Mouse (Mus musculus): ENCODE results near the gene Dhx8. TPM values are rescaled to one million over a fixed set of nuclear protein-coding genes. Genes with fewer than 3 reads are reported as not detected.

Gene Dhx8
- polyA plus RNA-seq, 1 experiment from 2014 or later: 49.0 TPM

GRCm38 (mm10) chr11:101783584-101783983, 50.9 kb downstream of the Dhx8 start:
- Histone ChIP-seq H3K4me3 (peak overlapping the region; percentile 58), H3K27ac (0 out of 2 replicates have a peak overlapping the region, but pooled peaks have one; percentile 28)
- 20% methylated on average over 9 of the region's 9 CpGs for WGBS

GRCm38 (mm10) chr11:101784072-101784471, 51.4 kb downstream of the Dhx8 start:
- Histone ChIP-seq H3K4me3 (peak overlapping the region; percentile 58), H3K4me2 (peak overlapping the region; percentile 98), H3K4me1 (peaks cover 27% of the 10 kb centered on the region), H3K36me3 (no peaks in the 10 kb centered on the region), H3K27me3 (peaks cover 70% of the 10 kb centered on the region), H3K27ac (peak overlapping the region; percentile 28; the same call in 1 of the 2 replicates), H3K9me3 (no peaks in the 10 kb centered on the region), H3K9ac (peak overlapping the region; percentile 71)
- ATAC-seq (ENCODE audit: insufficient number of reproducible peaks, insufficient read depth, low FRiP score, low TSS enrichment, low read depth): no peak
- WGBS: under 1% methylated on average over 19 of the region's 19 CpGs

More at GRCm38 (mm10) chr11:101783584-101783983, 50.9 kb downstream of the Dhx8 start:
- peaks cover 27% of the 10 kb centered on the region for H3K4me1 ChIP-seq
- H3K9ac ChIP-seq: peak overlapping the region; percentile 71; the same call in 1 of the 2 replicates
- H3K4me2 ChIP-seq: peak overlapping the region; percentile 98
- ATAC-seq (ENCODE audit: insufficient number of reproducible peaks, insufficient read depth, low FRiP score, low TSS enrichment, low read depth): no peak
- no peaks in the 10 kb centered on the region for H3K9me3 ChIP-seq
- peaks cover 68% of the 10 kb centered on the region for H3K27me3 ChIP-seq
- no peaks in the 10 kb centered on the region for H3K36me3 ChIP-seq

GRCm38 (mm10) chr11:101784488-101785142, 51.9 kb downstream of the Dhx8 start:
- ATAC-seq (ENCODE audit: insufficient number of reproducible peaks, insufficient read depth, low FRiP score, low TSS enrichment, low read depth): peak; percentile 64
- WGBS: 0% methylated on average over 67 of the region's 67 CpGs
- H3K9me3 ChIP-seq: no peaks in the 10 kb centered on the region
- H3K4me2 ChIP-seq: peak overlapping the region; percentile 98
- H3K9ac ChIP-seq: peak overlapping the region; percentile 71
- no peaks in the 10 kb centered on the region for H3K36me3 ChIP-seq
- peaks cover 70% of the 10 kb centered on the region for H3K27me3 ChIP-seq
- peak overlapping the region; percentile 83 for H3K27ac ChIP-seq
- H3K4me3 ChIP-seq: peak overlapping the region; percentile 58
- H3K4me1 ChIP-seq: peaks cover 27% of the 10 kb centered on the region

GRCm38 (mm10) chr11:101785143-101785851, 52.6 kb downstream of the Dhx8 start, which contains the start of gene Etv4:
Etv4 (minus strand) TSS chr11:101785371.
- Histone ChIP-seq H3K4me1 (peaks cover 25% of the 10 kb centered on the region), H3K4me3 (peak within 1 kb of the TSS; percentile 58), H3K9ac (peak within 1 kb of the TSS; percentile 71), H3K27ac (peak within 1 kb of the TSS; percentile 83), H3K9me3 (no peaks in the 10 kb centered on the region), H3K4me2 (peak within 1 kb of the TSS; percentile 98), H3K27me3 (peaks cover 70% of the 10 kb centered on the region), H3K36me3 (no peaks in the 10 kb centered on the region)
- peak; percentile 86 for ATAC-seq (ENCODE audit: insufficient number of reproducible peaks, insufficient read depth, low FRiP score, low TSS enrichment, low read depth)
- WGBS: under 1% methylated on average over 35 of the region's 35 CpGs

GRCm38 (mm10) chr11:101785852-101786205, 53.1 kb downstream of the Dhx8 start:
- peak overlapping the region; percentile 98 for H3K4me2 ChIP-seq
- WGBS: 7% methylated on average over 7 of the region's 7 CpGs
- no peak overlapping the region for H3K9ac ChIP-seq
- no peak overlapping the region for H3K27ac ChIP-seq
- H3K36me3 ChIP-seq: no peaks in the 10 kb centered on the region
- no peaks in the 10 kb centered on the region for H3K9me3 ChIP-seq
- peaks cover 29% of the 10 kb centered on the region for H3K4me1 ChIP-seq
- peak overlapping the region; percentile 58 for H3K4me3 ChIP-seq
- ATAC-seq (ENCODE audit: insufficient number of reproducible peaks, insufficient read depth, low FRiP score, low TSS enrichment, low read depth): no peak
- H3K27me3 ChIP-seq: peaks cover 70% of the 10 kb centered on the region

GRCm38 (mm10) chr11:101786651-101787050, 53.9 kb downstream of the Dhx8 start:
- Histone ChIP-seq H3K36me3 (no peaks in the 10 kb centered on the region), H3K4me2 (no peak overlapping the region; the same call in 1 of the 2 replicates), H3K4me3 (no peak overlapping the region), H3K27ac (no peak overlapping the region), H3K9ac (no peak overlapping the region), H3K9me3 (no peaks in the 10 kb centered on the region), H3K27me3 (peaks cover 67% of the 10 kb centered on the region), H3K4me1 (peaks cover 37% of the 10 kb centered on the region)
- WGBS: 61% methylated on average over 7 of the region's 7 CpGs
- no peak for ATAC-seq (ENCODE audit: insufficient number of reproducible peaks, insufficient read depth, low FRiP score, low TSS enrichment, low read depth)

GRCm38 (mm10) chr11:101787432-101787831, 54.7 kb downstream of the Dhx8 start:
- H3K27me3 ChIP-seq: peaks cover 59% of the 10 kb centered on the region
- H3K9ac ChIP-seq: no peak overlapping the region
- 93% methylated on average over 1 of the region's 1 CpGs for WGBS
- H3K4me3 ChIP-seq: no peak overlapping the region
- H3K36me3 ChIP-seq: no peaks in the 10 kb centered on the region
- H3K4me1 ChIP-seq: peaks cover 37% of the 10 kb centered on the region
- ATAC-seq (ENCODE audit: insufficient number of reproducible peaks, insufficient read depth, low FRiP score, low TSS enrichment, low read depth): no peak
- H3K27ac ChIP-seq: no peak overlapping the region
- no peaks in the 10 kb centered on the region for H3K9me3 ChIP-seq
- H3K4me2 ChIP-seq: no peak overlapping the region

- H3K9ac ChIP-seq: no peak overlapping the region
- peak overlapping the region; percentile 35; the same call in 1 of the 2 replicates for H3K4me2 ChIP-seq
- H3K9me3 ChIP-seq: no peaks in the 10 kb centered on the region
- no peak overlapping the region for H3K4me3 ChIP-seq
- peaks cover 26% of the 10 kb centered on the region for H3K27me3 ChIP-seq
- peaks cover 13% of the 10 kb centered on the region for H3K4me1 ChIP-seq
- H3K27ac ChIP-seq: no peak overlapping the region
- 36% methylated on average over 19 of the region's 19 CpGs for WGBS
- ATAC-seq (ENCODE audit: insufficient number of reproducible peaks, insufficient read depth, low FRiP score, low TSS enrichment, low read depth): no peak
- H3K36me3 ChIP-seq: no peaks in the 10 kb centered on the region
These were observed 58.2 kb downstream of the Dhx8 start for GRCm38 (mm10) chr11:101790811-101791526.

GRCm38 (mm10) chr11:101797355-101797754, 64.6 kb downstream of the Dhx8 start:
- WGBS: 87% methylated on average over 2 of the region's 2 CpGs

GRCm38 (mm10) chr11:101798083-101798482, 65.4 kb downstream of the Dhx8 start:
- ATAC-seq (ENCODE audit: insufficient number of reproducible peaks, insufficient read depth, low FRiP score, low TSS enrichment, low read depth): 0 out of 2 replicates have a peak, but pooled peaks have one; percentile 57

More at GRCm38 (mm10) chr11:101797355-101797754, 64.6 kb downstream of the Dhx8 start:
- Histone ChIP-seq H3K4me2 (no peak overlapping the region), H3K9me3 (no peaks in the 10 kb centered on the region), H3K36me3 (no peaks in the 10 kb centered on the region), H3K4me1 (peaks cover 5% of the 10 kb centered on the region; the same call in 1 of the 2 replicates), H3K27me3 (no peaks in the 10 kb centered on the region), H3K27ac (no peak overlapping the region), H3K4me3 (no peak overlapping the region), H3K9ac (no peak overlapping the region)
- ATAC-seq (ENCODE audit: insufficient number of reproducible peaks, insufficient read depth, low FRiP score, low TSS enrichment, low read depth): no peak

GRCm38 (mm10) chr11:101801386-101801785, 68.7 kb downstream of the Dhx8 start:
- no peaks in the 10 kb centered on the region for H3K9me3 ChIP-seq
- no peak overlapping the region for H3K27ac ChIP-seq
- 1% methylated on average over 5 of the region's 5 CpGs for WGBS
- no peak for ATAC-seq (ENCODE audit: insufficient number of reproducible peaks, insufficient read depth, low FRiP score, low TSS enrichment, low read depth)
- H3K9ac ChIP-seq: 0 out of 2 replicates have a peak overlapping the region, but pooled peaks have one; percentile 16
- no peaks in the 10 kb centered on the region for H3K36me3 ChIP-seq
- H3K27me3 ChIP-seq: no peaks in the 10 kb centered on the region
- peaks cover 7% of the 10 kb centered on the region for H3K4me1 ChIP-seq
- peak overlapping the region; percentile 46 for H3K4me2 ChIP-seq
- no peak overlapping the region for H3K4me3 ChIP-seq

More at GRCm38 (mm10) chr11:101798083-101798482, 65.4 kb downstream of the Dhx8 start:
- 30% methylated on average over 8 of the region's 8 CpGs for WGBS
- Histone ChIP-seq H3K4me2 (no peak overlapping the region), H3K27me3 (no peaks in the 10 kb centered on the region), H3K4me3 (no peak overlapping the region), H3K27ac (no peak overlapping the region), H3K9ac (no peak overlapping the region), H3K36me3 (no peaks in the 10 kb centered on the region), H3K9me3 (no peaks in the 10 kb centered on the region), H3K4me1 (peaks cover 5% of the 10 kb centered on the region; the same call in 1 of the 2 replicates)
